Mouse (Mus musculus) stomach, postnatal 0 days (tissue): ENCODE data around the gene Nfia.

ENCODE experiments used
- CTCF ChIP-seq: IDR thresholded peaks from 2 replicates; pipeline ENCODE4 v1.5.1; 2016; ENCODE audit warnings: antibody characterized with exemption, low read depth, mild to moderate bottlenecking, moderate library complexity
- EP300 ChIP-seq: optimal IDR thresholded peaks from 2 replicates; pipeline ENCODE3; 2016; ENCODE audit warnings: antibody characterized with exemption

DNA sequence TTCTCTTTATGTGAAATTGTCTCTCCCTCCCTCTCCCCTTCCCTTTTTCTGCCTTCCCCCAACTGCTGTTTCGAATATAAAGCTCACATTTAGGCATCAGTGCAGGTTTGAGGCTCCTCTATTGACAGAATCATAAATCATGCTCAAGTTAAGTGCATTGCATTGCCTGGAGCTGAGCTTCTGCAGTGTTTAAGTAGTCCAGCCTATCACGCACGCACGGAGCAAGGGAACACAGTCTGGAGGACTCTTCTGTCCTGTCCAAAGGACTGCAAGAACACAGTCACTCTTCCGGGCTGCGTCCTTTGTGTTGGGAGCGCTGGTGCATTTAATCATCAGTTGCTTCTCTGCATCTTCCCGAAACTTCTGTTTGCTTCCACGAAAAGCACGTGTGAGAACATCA, 278.2 kb downstream of the Nfia start:
- TF ChIP-seq CTCF (no peak), EP300 (no peak)
